ENCODE assay signal across 9 mouse cellular contexts in genomic region chr1:185193509-185193908, GRCm38 (mm10). TPM values are rescaled to one million over a fixed set of nuclear protein-coding genes. Genes with fewer than 3 reads are reported as not detected.
DNase-seq lines count a peak whose midpoint lies in the region; ATAC-seq and TF ChIP-seq lines count a peak whose summit lies in the region.
"Had no signal": no experiment of that assay in that cellular context is flagged by ENCODE, and none has a peak within 500 bp of the region (broad histone marks: within the 10 kb centered on the region; RNA-seq: fewer than 3 reads in every experiment).

No protein-coding gene starts in this region.

- peak in 1 of 2 experiments; percentile 13; a peak in 1 of 4 replicates for TF ChIP-seq EP300 in MEL (IDR thresholded peaks at IDR 0.05; ENCODE audit: low read depth in 1 of 2, low read length in 2 of 2)

- peaks cover 0 to 3% of the 10 kb centered on the region in 2 experiments; a peak in 1 of 4 replicates for H3K36me3 ChIP-seq in MEL (ENCODE audit: control insufficient read depth in 1 of 2, insufficient read depth in 2 of 2, low read length in 2 of 2)
- no peaks in the 10 kb centered on the region for H3K36me3 ChIP-seq in embryonic facial prominence, embryonic 11.5 days (replicated peaks; ENCODE audit: control insufficient read depth, insufficient read depth, low read depth, low read length)
- no peaks in the 10 kb centered on the region for H3K36me3 ChIP-seq in limb, embryonic 15.5 days
- H3K36me3 ChIP-seq in midbrain, embryonic 15.5 days (replicated peaks) = no peaks in the 10 kb centered on the region

- TF ChIP-seq CTCF in MEL (IDR thresholded peaks at IDR 0.05 in 2 of 3, conservative IDR thresholded peaks at IDR 0.05 in 1 of 3; ENCODE audit: control insufficient read depth in 1 of 3, insufficient read depth in 1 of 3, low read depth in 2 of 3, low read length in 3 of 3, poor library complexity in 1 of 3, severe bottlenecking in 1 of 3) = peak; percentile 52 to 85 (median 73)

- no peak for TF ChIP-seq POLR2A in MEL (IDR thresholded peaks at IDR 0.05; ENCODE audit: control insufficient read depth in 1 of 2, insufficient read depth in 1 of 2, low read depth in 1 of 2, low read length in 2 of 2, poor library complexity in 1 of 2)

- H3K4me1 ChIP-seq in MEL (ENCODE audit: control insufficient read depth in 1 of 2, insufficient read depth in 2 of 2, low read length in 2 of 2) = no peaks in the 10 kb centered on the region; a peak in 1 of 4 replicates
- no peaks in the 10 kb centered on the region for H3K4me1 ChIP-seq in embryonic facial prominence, embryonic 11.5 days (ENCODE audit: control insufficient read depth, insufficient read depth, low read length)
- no peaks in the 10 kb centered on the region for H3K4me1 ChIP-seq in limb, embryonic 15.5 days
- H3K4me1 ChIP-seq in midbrain, embryonic 15.5 days = no peaks in the 10 kb centered on the region

- H3K9me3 ChIP-seq in MEL (replicated peaks; ENCODE audit: insufficient read depth, low read length) = no peaks in the 10 kb centered on the region
- H3K9me3 ChIP-seq in embryonic facial prominence, embryonic 11.5 days (replicated peaks; ENCODE audit: control insufficient read depth, low read length) = no peaks in the 10 kb centered on the region
- no peaks in the 10 kb centered on the region for H3K9me3 ChIP-seq in limb, embryonic 15.5 days
- no peaks in the 10 kb centered on the region for H3K9me3 ChIP-seq in midbrain, embryonic 15.5 days

- TF ChIP-seq RAD21 in MEL (IDR thresholded peaks at IDR 0.05; ENCODE audit: low read depth, low read length) = peak; percentile 77

- 12% methylated on average over 10 of the region's 10 CpGs for WGBS in embryonic facial prominence, embryonic 11.5 days
- WGBS in limb, embryonic 15.5 days = 15% methylated on average over 10 of the region's 10 CpGs
- 13% methylated on average over 10 of the region's 10 CpGs for WGBS in midbrain, embryonic 15.5 days

- no peak overlapping the region for H3K27ac ChIP-seq in MEL (ENCODE audit: control insufficient read depth, low read depth, low read length)
- H3K27ac ChIP-seq in embryonic facial prominence, embryonic 11.5 days (replicated peaks; ENCODE audit: low read depth, low read length) = no peak overlapping the region
- no peak overlapping the region for H3K27ac ChIP-seq in limb, embryonic 15.5 days
- H3K27ac ChIP-seq in midbrain, embryonic 15.5 days = no peak overlapping the region
- H3K27ac ChIP-seq: macrophage had no signal

- no peaks in the 10 kb centered on the region for H3K79me2 ChIP-seq in MEL (ENCODE audit: control insufficient read depth, insufficient read depth, low read length, poor library complexity)

- DNase-seq in heart, adult 11 months = peak; percentile 79
- no peak for DNase-seq in heart, adult 8-10 months (ENCODE audit: low spot score)
- peak; percentile 85 for DNase-seq in MEL (ENCODE audit: low read depth, low spot score)
- DNase-seq in embryonic facial prominence, embryonic 11.5 days (ENCODE audit: low spot score) = peak; percentile 85
- DNase-seq in ovary, postnatal 36 days (ENCODE audit: low spot score) = no peak

- no peak for ATAC-seq in embryonic facial prominence, embryonic 11.5 days (replicated peaks; ENCODE audit: insufficient number of reproducible peaks, low FRiP score, low TSS enrichment, low read depth)
- peak; percentile 71 to 84 for ATAC-seq in hematopoietic stem cell, adult 5-6 weeks (replicated peaks in 1 of 2; ENCODE audit: insufficient read depth in 1 of 2, low FRiP score in 2 of 2, low TSS enrichment in 1 of 2, low read depth in 1 of 2, poor library complexity in 2 of 2, severe bottlenecking in 2 of 2)
- no peak for ATAC-seq in limb, embryonic 15.5 days (ENCODE audit: insufficient number of reproducible peaks, low FRiP score, low TSS enrichment, low read depth)
- ATAC-seq in midbrain, embryonic 15.5 days (replicated peaks) = peak; percentile 56; the same call in 1 of the 2 replicates

- peak overlapping the region; percentile 51 to 56; a peak in 3 of 4 replicates for H3K4me3 ChIP-seq in MEL (ENCODE audit: control insufficient read depth in 1 of 2, insufficient read depth in 1 of 2, low read depth in 2 of 2, low read length in 2 of 2)
- no peak overlapping the region for H3K4me3 ChIP-seq in embryonic facial prominence, embryonic 11.5 days (ENCODE audit: low read depth, low read length)
- no peak overlapping the region for H3K4me3 ChIP-seq in limb, embryonic 15.5 days
- no peak overlapping the region for H3K4me3 ChIP-seq in midbrain, embryonic 15.5 days

- H3K27me3 ChIP-seq in MEL (ENCODE audit: control insufficient read depth in 1 of 2, insufficient read depth in 2 of 2, low read length in 2 of 2) = peaks cover 0 to 1% of the 10 kb centered on the region in 2 experiments; a peak in 2 of 4 replicates
- no peaks in the 10 kb centered on the region for H3K27me3 ChIP-seq in embryonic facial prominence, embryonic 11.5 days (ENCODE audit: control insufficient read depth, insufficient read depth, low read length)
- no peaks in the 10 kb centered on the region for H3K27me3 ChIP-seq in limb, embryonic 15.5 days
- no peaks in the 10 kb centered on the region for H3K27me3 ChIP-seq in midbrain, embryonic 15.5 days (replicated peaks)

- no peak overlapping the region for H3K4me2 ChIP-seq in embryonic facial prominence, embryonic 11.5 days (ENCODE audit: low read depth, low read length)
- H3K4me2 ChIP-seq in limb, embryonic 15.5 days = 0 out of 2 replicates have a peak overlapping the region, but pooled peaks have one; percentile 12
- peak overlapping the region; percentile 33 for H3K4me2 ChIP-seq in midbrain, embryonic 15.5 days

- peak overlapping the region; percentile 40; the same call in 1 of the 2 replicates for H3K9ac ChIP-seq in MEL (ENCODE audit: control insufficient read depth, low read depth, low read length, poor library complexity, severe bottlenecking)
- H3K9ac ChIP-seq in embryonic facial prominence, embryonic 11.5 days (replicated peaks; ENCODE audit: low read length) = no peak overlapping the region
- H3K9ac ChIP-seq in limb, embryonic 15.5 days = no peak overlapping the region
- H3K9ac ChIP-seq in midbrain, embryonic 15.5 days = no peak overlapping the region

TF ChIP-seq in MEL, 35 proteins besides CTCF, POLR2A, EP300 and RAD21:
- TF ChIP-seq SIN3A (IDR thresholded peaks at IDR 0.05; ENCODE audit: low read length) (peak; percentile 41), MAFK (IDR thresholded peaks at IDR 0.05; ENCODE audit: borderline replicate concordance, low read depth, low read length) (no peak), MYC (IDR thresholded peaks at IDR 0.05; ENCODE audit: low read depth, low read length) (no peak), SMC3 (IDR thresholded peaks at IDR 0.05; ENCODE audit: low read depth, low read length) (peak; percentile 58), MXI1 (IDR thresholded peaks at IDR 0.05; ENCODE audit: low read depth, low read length) (peak; percentile 39; the same call in 1 of the 2 replicates), TBP (IDR thresholded peaks at IDR 0.05; ENCODE audit: low read depth, low read length) (peak; percentile 32; the same call in 1 of the 2 replicates), USF2 (IDR thresholded peaks at IDR 0.05; ENCODE audit: borderline replicate concordance in 1 of 2, insufficient read depth in 1 of 2, low read depth in 1 of 2, low read length in 2 of 2) (no peak), MAZ (IDR thresholded peaks at IDR 0.05; ENCODE audit: low read depth, low read length) (0 out of 2 replicates have a peak, but pooled peaks have one; percentile 18), NRF1 (IDR thresholded peaks at IDR 0.05; ENCODE audit: insufficient read depth, low read depth, low read length, poor library complexity, severe bottlenecking) (0 out of 2 replicates have a peak, but pooled peaks have one; percentile 29), ZC3H11A (IDR thresholded peaks at IDR 0.05; ENCODE audit: low read depth, low read length) (peak; percentile 65), JUND (IDR thresholded peaks at IDR 0.05; ENCODE audit: low read depth, low read length) (no peak), POLR2AphosphoS2 (IDR thresholded peaks at IDR 0.05; ENCODE audit: low read length) (no peak), USF1 (IDR thresholded peaks at IDR 0.05; ENCODE audit: low read depth, low read length) (peak; percentile 50; the same call in 1 of the 2 replicates), POLR2AphosphoS5 (IDR thresholded peaks at IDR 0.05; ENCODE audit: borderline replicate concordance, low read depth, low read length) (no peak), ZNF384 (IDR thresholded peaks at IDR 0.05; ENCODE audit: low read depth, low read length) (peak; percentile 52), KAT2A (conservative IDR thresholded peaks at IDR 0.05; ENCODE audit: low read depth, low read length) (no peak), HCFC1 (IDR thresholded peaks at IDR 0.05; ENCODE audit: low read depth, low read length) (peak; percentile 45; the same call in 1 of the 2 replicates)
TF ChIP-seq in MEL: peak in this region for 10.

RNA-seq across cellular contexts. Expression of gene Rab3gap2, which starts 10.4 kb away (rescaled TPM):
- total RNA-seq in heart, adult 8-10 months (2022) = 10 to 100 TPM; 19.6 to 23.0 (median 20.8) TPM
- 24.1 and 29.4 TPM in 2 replicates for total RNA-seq in MEL (2012; rRNA removed)
- polyA plus RNA-seq in MEL (2012; ENCODE audit: insufficient read depth in 1 of 2, insufficient read length in 2 of 2, low read depth in 1 of 2, low replicate concordance in 2 of 2, missing spikeins in 1 of 2) = 10 to 100 TPM in 1 of 2 experiments, not detected in 1; 40.1 TPM
- 20.4 and 21.2 TPM in 2 replicates for polyA plus RNA-seq in embryonic facial prominence, embryonic 11.5 days (2014; fragmentation: Nextera tagmentation; extraction: Ambion mirVana)
- total RNA-seq in hematopoietic stem cell, adult 5-6 weeks (2017) = 49.9 and 50.2 TPM in 2 replicates
- 23.7 and 23.9 TPM in 2 replicates for polyA plus RNA-seq in limb, embryonic 15.5 days (2015; fragmentation: Nextera tagmentation; extraction: Ambion mirVana)
- polyA plus RNA-seq in midbrain, embryonic 15.5 days (2015; fragmentation: Nextera tagmentation; extraction: Ambion mirVana) = 25.0 and 26.9 TPM in 2 replicates

Comparison
In these comparisons a context has a peak if more than half of its experiments do, and no peak if none do; other contexts are left out.
1. DNase-seq: peak in heart, adult 11 months (single experiment), MEL (single experiment) and embryonic facial prominence, embryonic 11.5 days (single experiment); none in heart, adult 8-10 months (single experiment) and ovary, postnatal 36 days (single experiment).
2. H3K4me3 ChIP-seq: peak in MEL (2 of 2); none in embryonic facial prominence, embryonic 11.5 days (single experiment), limb, embryonic 15.5 days (single experiment) and midbrain, embryonic 15.5 days (single experiment).
3. ATAC-seq: peak in hematopoietic stem cell, adult 5-6 weeks (2 of 2) and midbrain, embryonic 15.5 days (single experiment); none in embryonic facial prominence, embryonic 11.5 days (single experiment) and limb, embryonic 15.5 days (single experiment).